Mouse (Mus musculus) thymus, adult 18-20 months (tissue): Measurements from ENCODE around the gene Kpna6.
"Not testable (repeated sequence)": the region's sequence is repeated elsewhere in the genome, so short reads cannot be mapped to it uniquely, and the experiment has no call there.

Experiments
- DNase-seq, 2 experiments: peaks; one replicate each; pipeline ENCODE4 v3.0.0; 2022; ENCODE audit warnings: mixed read lengths in 2 of 2

The Kpna6 gene

DNA sequence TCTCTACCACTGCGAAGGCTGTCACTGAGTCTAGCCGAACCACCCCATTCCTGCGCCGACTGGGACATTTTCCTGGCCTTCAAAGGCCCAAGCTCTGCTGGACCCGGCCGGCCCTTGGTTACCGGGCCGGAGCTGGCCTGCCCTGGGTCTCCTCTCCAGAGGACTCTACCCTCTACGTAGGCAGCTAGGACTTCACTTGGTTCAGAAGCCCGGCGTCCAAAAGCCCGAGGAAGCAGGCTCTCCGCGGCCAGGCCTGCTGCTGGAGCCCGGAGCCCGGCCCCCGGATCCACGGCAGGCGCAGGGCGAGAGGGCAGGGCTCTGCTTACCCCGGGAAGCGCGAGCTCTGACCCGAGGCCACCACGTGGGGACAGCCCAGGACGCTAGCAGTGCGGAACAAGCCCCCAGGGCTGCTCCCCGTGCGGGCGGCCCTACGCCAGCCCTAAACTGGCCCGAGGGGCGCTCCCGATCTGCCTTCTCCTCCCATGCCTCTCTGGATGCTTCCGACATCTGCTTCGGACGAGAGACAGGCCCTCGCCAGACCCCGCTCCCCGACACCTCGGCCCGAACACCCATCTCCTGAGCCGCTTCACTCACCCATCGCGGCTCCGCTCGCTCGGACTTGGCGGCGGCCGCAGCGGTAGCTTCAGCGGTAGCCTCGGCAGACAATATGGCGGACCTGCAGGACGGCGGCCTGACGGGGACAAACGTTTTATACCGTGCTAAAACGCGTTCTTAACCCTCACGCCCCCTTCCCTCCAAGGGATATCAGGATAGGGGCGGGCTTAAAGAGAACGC, at the start of gene Kpna6:
Kpna6 (minus strand) TSS at position 685 of the 795 bp plus-strand sequence.
- peak; percentile 65 to 71 for DNase-seq

DNA sequence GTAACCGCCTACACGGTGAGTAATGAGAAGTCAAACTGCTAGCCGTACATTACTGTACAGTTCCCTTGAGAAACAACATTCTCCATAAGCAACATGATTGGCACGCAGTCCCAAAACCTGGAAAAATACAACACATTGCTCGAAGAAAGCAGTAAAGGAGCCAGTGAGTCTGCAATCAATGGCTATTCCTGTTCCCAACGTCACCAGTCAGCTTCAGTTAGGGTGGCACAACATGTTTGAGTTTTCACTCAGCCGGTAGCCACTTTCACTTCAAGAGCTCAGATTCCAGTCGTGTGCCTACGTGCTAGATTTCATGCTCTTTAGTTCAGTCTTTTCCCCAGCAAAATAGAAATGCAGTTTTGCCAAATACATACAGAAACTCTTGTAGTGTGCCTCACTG, 43.7 kb upstream of the Kpna6 start:
- DNase-seq: no peak

DNA sequence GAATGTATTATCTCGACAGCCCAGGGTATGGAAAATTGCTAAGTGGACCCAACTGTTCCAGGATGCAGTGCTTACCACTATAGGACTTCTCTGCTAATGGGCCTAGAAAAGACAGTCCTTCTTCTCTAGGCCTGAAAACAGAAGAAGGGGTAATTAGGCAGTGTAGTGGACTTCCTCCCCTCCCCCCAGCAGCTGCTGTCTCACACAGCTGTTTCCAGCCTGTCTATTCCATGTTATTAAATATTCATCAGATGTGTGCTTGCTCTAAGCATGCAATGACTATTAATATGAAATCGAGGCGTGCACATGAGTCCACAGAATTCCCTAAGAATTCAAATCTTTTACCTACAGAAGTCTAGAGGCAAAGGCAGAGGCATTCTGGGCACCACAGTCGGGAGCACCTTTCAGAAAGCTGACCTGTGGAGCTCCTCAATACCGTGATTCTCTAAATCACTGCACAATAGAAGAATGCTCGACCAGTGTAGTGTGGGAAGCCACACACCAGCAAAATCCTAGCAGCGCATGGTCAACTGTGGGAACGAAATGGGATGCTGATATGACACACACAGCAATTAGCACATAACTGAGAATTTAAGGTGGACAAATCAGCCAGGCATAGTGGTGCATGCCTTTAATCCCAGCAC, 37.0 kb upstream of the Kpna6 start:
- DNase-seq: no peak

DNA sequence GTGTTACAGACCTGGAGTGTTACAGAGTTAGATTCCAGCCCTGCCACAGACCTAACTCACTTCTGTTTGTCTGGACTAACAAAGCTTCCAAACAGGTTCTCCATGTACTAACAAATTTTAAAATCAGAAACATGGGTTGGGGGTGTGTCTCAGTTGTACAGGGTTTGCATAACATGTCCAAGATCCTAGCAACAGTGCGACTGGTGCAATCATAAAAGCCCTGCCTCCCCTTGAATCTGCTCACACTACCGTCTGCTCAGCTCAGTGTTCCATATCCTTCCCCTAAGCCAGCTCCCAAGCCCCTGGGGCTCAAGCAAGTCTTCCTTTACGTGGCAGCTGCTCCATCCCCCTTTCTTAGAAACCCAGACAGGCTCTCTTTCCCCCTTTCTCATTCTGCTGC, 34.2 kb upstream of the Kpna6 start:
- no peak for DNase-seq

DNA sequence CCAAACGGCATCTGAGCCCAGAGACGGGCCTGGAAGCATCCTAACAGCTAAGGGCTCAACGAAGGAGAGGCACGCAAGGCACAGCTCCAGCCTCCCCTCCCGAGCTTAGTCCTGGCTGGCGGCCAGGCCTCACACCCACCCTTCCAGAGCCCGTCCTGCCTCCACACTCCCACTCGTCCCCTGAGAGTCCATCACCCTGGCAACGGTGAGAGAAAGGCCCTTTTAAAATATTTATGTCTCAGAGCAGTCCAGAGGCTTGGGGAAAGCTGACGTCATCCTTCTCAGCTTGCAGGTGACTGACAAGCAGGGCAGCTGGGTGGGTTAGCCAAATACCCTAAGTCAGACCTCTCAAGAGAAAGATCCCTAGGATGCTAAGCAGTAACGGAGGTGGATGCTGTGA, 29.9 kb upstream of the Kpna6 start:
- DNase-seq: no peak

DNA sequence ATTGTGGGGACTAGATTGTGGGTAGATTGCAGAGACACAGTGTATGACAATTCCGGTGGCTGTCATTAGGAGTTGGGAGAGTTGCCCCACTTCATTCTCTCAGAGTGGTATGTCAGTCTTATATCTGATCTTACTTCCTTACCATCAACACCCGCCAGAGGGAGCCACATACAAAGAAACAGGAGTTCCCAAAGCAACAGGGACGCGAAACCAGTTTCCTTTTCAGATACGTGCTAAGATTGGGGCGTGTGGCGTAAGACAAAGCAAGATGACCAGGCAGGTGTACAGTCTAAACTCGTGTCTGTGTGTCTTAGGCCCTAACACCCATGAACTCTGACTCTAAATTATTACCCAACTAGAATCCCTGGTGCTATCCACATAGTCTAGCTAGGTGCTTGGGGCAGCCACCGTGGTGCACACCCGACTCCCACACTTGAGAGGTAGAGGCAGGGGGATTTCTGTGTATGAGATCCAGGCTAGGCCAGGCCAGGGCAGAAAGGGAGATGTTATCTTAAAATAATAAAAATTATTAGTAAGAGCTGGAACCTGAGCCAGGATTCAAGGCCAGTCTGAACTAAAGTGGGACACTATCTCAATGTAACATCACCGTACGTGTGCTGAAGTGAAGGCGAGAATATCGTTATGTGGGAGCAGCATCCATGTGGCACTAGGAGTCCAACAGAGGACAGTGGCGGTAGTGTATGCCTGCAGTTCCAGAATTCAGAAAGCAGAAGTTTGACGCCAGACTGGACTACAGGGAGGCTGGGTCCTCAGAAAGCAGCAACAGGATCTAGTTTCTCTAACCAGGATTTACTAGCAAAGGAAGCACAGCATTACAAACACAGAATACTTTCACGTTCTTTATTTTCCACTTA, 29.2 kb upstream of the Kpna6 start:
- DNase-seq: peak; percentile 49 to 76

DNA sequence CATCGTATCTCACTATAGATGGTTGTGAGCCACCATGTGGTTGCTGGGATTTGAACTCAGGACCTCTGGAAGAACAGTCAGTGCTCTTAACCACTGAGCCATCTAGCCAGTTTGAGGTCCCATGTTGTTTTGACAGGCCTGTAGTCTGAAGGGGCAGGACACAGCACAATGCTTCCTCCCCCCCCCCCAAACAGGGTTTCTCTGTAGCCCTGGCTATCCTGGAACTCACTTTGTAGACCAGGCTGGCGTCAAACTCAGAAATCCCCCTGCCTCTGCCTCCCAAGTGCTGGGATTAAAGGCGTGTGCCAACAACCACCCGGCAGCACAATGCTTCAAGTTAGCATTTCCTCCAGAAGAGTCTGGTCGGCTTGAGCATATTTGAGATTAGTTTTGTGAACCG, 28.1 kb upstream of the Kpna6 start:
- not testable (repeated sequence) for DNase-seq

DNA sequence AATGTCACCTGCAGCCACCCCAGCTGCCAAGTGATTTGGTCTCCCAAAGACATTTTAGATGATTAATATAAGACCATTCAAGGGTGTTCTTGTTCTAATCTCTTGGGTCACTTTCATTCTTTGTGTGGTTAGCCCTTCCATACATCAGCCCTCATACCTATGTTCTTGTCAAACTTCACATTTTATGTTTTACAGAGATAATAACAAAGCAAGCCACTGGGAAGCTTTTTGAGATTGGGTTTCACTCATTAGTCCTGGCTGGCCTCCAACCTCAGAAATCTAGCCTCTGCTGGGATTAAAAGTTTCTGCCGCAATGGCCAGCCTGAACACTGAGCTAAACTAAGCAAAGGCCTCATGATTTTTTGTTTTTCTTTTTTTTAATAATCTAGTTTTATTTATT, 27.6 kb upstream of the Kpna6 start:
- no peak for DNase-seq

DNA sequence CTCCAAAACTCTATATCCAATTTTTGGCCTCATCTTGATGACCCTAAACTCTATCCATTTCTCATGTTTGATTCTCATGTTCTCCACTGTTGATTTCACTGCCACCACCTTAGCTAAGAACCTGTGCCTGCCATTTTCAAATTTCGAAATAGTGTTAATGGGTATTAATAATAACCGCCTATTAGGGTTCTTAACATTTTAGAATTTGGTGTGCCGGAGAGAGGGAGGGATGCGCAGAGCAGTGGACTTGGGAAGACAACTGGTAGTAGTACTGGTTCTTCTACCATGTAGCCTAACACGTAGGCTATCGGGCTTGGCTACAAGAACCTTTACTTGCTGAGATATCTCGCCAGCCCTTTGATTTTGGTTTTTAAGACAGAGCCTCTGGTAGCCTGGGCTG, 24.6 kb upstream of the Kpna6 start:
- no peak for DNase-seq

DNA sequence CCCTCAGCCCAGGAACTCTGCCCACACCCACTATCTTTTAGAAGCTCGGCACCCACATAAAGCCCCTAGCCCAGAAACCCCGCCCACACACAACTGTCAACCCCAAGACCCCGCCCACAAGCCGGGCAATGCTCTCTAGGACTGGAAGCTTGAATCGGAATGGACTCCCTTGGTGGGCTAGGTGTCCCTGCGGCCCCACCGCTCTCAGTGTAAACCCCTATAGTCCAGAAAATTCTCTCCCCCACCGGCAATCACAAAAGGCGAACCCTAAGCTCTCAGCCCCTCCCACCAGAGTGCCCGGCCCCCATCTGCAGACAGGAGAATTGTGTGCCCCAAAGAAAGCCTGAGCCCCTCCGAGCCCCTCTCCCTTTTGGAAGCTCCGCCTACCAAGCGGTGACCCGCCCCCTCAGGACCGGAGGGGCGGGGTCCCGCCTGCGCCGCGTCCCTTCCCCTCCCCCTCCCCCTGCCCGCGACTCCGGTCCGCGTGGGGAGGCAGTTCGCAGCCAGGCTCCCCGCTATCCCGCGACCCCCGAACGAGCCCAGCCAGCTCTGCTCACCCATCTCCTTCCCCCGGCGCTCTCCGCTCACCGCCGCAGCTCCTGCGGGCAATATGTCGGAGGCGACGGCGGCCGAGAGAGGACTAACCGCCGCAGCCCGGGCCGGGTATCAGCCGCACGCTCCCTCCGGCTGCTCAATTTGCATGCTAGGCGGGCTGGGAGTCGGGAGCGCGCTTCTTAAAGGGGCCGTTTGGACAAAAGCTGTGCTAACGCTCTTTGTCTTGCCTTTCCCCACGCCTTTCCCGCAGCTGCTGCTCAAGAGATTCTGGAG, 23.8 kb upstream of the Kpna6 start, which contains the start of gene Tmem39b:
Tmem39b (minus strand) TSS at position 681 of the 828 bp plus-strand sequence.
- peak; percentile 80 to 85 for DNase-seq

DNA sequence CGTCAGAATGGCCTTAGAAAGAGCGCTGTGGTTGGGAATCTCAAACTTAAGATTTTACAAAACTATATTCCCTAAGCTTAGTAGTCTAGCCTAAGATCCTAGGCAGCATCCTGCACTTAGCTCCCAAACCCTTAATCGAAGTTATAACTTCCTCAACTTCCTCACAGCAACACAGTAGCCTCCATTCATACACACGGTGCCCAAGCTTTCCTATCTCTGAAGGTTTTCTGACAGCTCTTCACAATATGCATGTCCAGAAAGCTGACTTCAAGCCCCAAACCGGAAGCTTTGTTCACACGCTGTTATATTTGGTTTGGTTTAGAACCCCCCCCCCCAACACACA, 23.2 kb upstream of the Kpna6 start:
- no peak for DNase-seq

DNA sequence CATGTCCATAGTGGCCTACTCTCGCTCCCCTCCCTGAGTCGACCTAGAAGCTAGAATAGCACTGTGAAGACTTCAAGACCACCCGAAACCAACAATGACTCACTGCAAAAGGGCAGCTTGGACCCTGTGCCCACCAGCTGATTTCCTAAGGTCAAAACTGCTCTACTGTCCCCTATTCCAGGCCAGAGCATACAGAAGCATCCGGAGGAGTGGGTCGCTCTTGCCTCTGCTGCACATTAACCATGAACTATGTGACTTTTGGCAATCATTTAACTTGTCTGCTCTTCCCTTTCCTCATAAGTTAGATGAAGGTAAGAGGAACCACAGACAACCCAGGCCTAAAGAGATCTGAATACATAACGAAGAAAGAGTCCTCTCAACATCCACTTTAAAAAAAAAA, 12.0 kb upstream of the Kpna6 start:
- no peak for DNase-seq

DNA sequence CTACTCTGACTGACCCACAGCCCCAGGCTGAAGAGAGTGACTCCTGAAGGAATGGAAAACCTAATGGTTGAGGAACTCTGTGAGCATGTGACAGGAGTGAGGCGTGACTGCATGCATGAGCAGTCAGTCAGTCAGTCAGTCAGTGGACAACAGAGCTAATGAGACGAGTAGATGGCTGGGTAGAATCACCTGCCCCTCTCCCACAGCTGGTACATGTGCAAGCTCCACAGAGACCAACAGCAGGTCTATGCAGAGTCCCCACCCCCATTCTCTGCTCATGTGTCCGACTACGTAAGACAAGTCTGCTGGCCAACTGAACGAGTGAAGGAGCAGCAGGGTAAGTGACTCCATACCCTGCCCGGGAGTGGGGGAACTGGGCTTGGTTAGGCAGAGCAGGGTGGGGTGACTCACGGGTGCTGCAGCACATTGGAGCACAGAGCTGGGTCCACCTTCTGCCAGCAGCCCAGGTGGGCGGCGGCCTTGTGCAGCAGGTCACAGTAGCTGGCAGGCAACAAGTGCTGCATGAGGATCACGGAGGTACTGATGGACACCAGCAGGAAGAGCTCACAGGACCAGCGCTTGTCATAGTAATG, 11.4 kb upstream of the Kpna6 start:
- DNase-seq: no peak

DNA sequence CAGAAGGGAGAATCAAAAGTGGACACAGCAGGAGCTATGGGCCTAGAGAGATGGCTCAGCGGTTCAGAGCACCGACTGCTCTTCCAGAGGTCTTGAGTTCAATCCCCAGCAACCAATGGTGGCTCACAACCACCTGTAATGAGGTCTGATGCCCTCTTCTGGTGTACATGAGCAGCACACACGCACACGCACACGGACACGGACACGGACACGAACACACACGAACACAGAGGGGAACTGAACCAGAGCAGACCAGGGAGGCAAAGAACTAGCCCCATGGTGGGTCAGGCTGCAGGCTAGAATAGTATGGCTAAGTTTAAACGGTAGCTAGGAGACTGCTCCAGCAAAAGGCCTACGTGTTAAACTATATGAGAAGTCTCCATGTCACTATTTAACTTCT, 9.3 kb upstream of the Kpna6 start:
- DNase-seq: no peak

DNA sequence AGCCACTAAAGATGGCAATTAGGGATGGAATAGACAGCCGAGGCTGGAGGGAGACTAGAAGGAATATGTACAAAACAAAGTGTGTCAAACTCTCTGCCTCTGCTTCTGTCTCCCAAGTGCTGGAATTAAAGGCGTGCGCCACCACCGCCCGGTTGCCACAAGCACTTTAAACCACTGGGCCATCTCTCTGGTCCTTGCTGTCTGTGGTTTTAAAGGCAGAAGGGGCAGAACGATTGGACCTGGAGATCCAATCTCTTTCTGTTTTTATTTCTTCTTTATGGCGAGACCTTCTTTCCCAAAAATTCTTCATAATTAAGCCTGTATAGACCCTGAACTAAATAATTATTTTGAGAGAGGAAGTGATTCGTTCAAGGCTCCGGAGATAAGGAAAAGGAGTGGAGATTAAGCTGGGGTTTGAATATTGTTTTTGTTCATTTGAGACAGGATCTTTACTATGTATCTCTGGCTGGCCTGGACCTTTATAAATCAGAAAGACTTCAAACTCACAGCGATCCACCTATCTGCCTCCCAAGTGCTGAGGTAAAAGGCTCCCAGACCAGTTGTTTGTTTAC, 397 bp upstream of the Kpna6 start:
- DNase-seq: peak in 1 of 2 experiments; percentile 14

DNA sequence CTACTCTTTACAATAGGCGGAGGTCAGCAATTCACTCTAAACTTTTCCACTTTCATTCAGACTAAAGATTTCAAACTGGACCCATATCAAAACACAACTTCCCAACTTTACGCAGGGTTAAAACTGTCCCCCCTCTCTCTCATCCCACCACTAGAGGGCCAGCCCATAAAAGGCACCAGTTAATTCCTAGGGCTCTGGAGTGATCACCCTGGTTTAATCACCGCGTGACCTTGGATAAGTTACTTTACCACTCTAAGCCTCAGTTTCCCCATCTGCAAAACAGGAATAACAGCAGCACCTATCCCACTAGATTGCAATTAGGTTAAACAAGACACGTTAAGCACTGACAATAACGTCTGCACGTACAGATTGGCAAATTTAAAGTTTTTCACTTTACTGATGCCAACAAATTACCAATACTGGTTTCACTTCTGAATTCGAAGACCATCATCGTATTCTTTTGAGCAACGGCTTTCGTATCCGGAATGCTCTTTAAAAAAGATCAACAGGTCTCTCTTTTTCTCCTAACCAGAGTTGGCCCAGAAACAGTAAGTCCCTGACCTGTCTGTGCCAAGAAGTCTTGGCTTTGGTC, 980 bp downstream of the Kpna6 start:
- peak in 1 of 2 experiments; percentile 18 for DNase-seq

DNA sequence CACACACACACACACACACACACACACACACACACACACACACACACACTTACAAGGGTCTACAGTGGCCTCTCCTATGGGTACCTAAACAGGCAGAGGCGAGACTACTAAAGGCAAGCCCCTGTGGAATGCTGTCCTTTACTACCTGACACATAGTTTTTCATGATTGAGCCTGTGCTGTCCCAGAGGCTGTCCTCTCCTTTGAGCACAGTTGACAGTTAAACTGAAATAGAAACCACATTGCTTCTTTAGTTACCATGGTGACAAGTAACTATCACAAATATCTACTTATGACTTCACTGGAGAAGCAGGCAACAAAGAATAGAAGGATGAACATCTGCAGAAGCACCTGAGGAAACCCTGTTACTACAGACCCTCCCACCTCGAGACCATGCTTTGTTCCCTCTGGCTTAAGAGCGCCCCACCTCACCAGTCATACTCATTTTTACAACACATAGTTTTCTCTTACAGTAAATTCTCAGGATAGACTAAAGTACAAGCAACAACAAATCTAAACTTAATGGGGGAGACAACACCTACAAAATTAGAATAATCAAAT, 10.2 kb downstream of the Kpna6 start:
- DNase-seq: no peak

DNA sequence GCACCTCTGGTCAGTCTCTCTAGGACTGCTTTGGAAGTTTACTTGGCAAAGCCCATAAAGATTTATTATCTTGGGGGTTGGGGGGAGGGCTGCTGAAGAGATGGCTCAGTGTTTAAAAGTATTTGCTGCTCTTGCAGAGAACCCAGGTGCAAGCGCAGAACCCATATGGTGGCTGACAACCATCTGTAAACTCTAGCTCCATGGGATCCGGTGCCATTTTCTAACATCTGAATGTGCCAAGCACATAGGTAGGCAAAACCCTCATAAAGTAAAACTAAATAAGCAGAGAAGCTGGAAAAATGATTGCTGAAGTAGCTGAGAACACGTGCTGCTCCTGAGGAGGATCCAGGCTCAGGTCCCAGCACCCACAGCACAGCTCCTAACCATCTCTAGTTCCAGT, 11.0 kb downstream of the Kpna6 start:
- no peak for DNase-seq

DNA sequence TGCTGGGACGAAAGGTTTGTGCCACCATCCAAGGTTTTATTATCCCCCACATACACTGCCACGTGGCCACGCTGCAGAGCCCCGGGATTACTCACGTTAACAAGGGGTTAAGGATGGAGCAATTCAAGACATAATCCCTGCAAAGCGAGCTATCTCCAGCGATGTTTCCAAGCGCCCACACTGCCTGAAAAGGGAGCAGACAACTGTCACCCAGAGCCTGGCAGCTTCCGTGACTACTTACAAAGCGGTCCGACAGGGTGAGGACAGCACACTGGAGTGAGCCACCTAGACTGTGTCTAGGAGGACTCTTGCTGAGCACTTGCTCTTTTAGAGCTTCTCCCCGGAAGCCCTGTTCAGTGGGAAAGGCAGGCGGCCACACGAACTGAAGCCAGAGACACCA, 17.8 kb downstream of the Kpna6 start:
- no peak for DNase-seq

DNA sequence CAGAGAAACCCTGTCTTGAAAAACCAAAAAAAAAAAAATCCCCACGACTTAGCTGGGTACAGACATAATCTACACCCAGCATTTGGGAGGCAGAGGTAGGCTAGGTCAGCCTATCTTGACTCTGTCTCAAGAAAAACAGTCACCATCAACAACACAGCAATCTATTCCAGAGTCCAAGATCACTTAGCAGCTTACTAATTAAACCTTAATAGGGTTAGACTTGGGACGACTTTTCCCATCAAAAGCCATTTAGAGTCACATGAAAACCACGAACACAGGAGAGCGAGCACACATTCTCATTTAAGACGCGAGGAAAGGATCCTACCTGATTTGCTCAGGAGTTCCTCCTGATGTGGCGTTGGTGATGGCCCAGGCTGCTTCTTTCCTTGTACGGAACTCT, 22.2 kb downstream of the Kpna6 start:
- no peak for DNase-seq

DNA sequence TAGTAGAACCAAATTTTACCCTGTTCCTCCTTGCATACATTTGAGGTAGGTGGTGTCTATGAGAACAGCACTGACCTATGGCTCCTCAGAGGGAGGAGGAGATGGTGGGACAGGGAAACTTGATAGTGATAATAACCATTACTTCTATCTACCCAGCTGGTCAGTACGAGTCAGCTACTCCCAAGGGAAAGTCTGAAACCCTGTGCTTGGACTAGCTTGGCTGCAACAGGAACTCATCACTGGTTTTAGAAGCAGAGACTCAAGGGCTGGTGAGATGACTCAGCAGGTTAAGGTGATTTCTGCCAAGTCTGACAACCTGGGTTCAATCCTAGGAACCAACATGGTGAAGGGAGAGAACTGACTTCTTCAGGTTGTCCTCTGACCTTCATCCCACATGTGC, 23.9 kb downstream of the Kpna6 start:
- DNase-seq: no peak
